Mouse (Mus musculus) stomach, embryonic 14.5 days (tissue): ENCODE data around the gene Lrit3. TPM values are rescaled to one million over a fixed set of nuclear protein-coding genes. Genes with fewer than 3 reads are reported as not detected.
A peak's percentile ranks its signal among the peaks of the same experiment; 100 is the strongest.

Source experiments
- ATAC-seq: fragments of 200-750 bp; cut with Nextera tagmentation; 2 replicates; pipeline ENCODE4 v1.8.0; 2017; ENCODE audit warnings: low read depth, moderate TSS enrichment; ENCODE audit not compliant: insufficient number of reproducible peaks, insufficient read depth, low FRiP score
- H3K27ac ChIP-seq: fragments of 300-500 bp; sonication (generic); 2 replicates; pipeline ENCODE4 v1.5.1; 2014; ENCODE audit warnings: mild to moderate bottlenecking, low read length, moderate library complexity, mixed read lengths
- H3K27me3 ChIP-seq: fragments of 300-500 bp; sonication (generic); 2 replicates; pipeline ENCODE4 v1.6.1; 2014; ENCODE audit warnings: low read length, control low read depth, mixed read lengths; ENCODE audit not compliant: control insufficient read depth, insufficient read depth
- H3K36me3 ChIP-seq: fragments of 300-500 bp; sonication (generic); 2 replicates; pipeline ENCODE4 v1.6.1; 2014; ENCODE audit warnings: mild to moderate bottlenecking, control low read depth, low read length, moderate library complexity, mixed read lengths; ENCODE audit not compliant: control insufficient read depth, insufficient read depth
- H3K4me1 ChIP-seq: fragments of 300-500 bp; sonication (generic); 2 replicates; pipeline ENCODE4 v1.6.1; 2014; ENCODE audit warnings: low read length, control low read depth, mixed read lengths; ENCODE audit not compliant: control insufficient read depth, insufficient read depth
- H3K4me2 ChIP-seq: fragments of 300-500 bp; sonication (generic); replicated peaks from 2 replicates; pipeline ENCODE4 v1.6.1; 2014; ENCODE audit warnings: low read depth, low read length, control low read depth
- H3K4me3 ChIP-seq: fragments of 300-500 bp; sonication (generic); 2 replicates; pipeline ENCODE4 v1.5.1; 2014; ENCODE audit warnings: low read depth, low read length, control low read depth
- H3K9ac ChIP-seq: fragments of 300-500 bp; sonication (generic); replicated peaks from 2 replicates; pipeline ENCODE4 v1.6.1; 2014; ENCODE audit warnings: low read depth, mild to moderate bottlenecking, control low read depth, low read length, moderate library complexity, mixed read lengths
- H3K9me3 ChIP-seq: fragments of 300-500 bp; sonication (generic); 2 replicates; pipeline ENCODE4 v1.6.1; 2016; ENCODE audit warnings: low read depth, low read length, control low read depth; ENCODE audit not compliant: control insufficient read depth
- WGBS: fragments of 180-500 bp; shearing (Covaris S2); extraction: QIAGEN DNeasy Blood & Tissue Kit; methylation state at CpG from one replicate; pipeline ENCODE4 v1.1.7; 2014; 5-methylcytosine and 5-hydroxymethylcytosine counted together
- polyA plus RNA-seq: library from polyadenylated mRNA; unstranded; fragments of >200 nt; fragmentation: Nextera tagmentation; extraction: Ambion mirVana; gene quantifications from 2 replicates; pipeline ENCODE4 v1.2.1, GENCODE M21; 2014

Gene Lrit3
- 0.16 TPM in 1 of 2 replicates, not detected in the other for polyA plus RNA-seq

DNA sequence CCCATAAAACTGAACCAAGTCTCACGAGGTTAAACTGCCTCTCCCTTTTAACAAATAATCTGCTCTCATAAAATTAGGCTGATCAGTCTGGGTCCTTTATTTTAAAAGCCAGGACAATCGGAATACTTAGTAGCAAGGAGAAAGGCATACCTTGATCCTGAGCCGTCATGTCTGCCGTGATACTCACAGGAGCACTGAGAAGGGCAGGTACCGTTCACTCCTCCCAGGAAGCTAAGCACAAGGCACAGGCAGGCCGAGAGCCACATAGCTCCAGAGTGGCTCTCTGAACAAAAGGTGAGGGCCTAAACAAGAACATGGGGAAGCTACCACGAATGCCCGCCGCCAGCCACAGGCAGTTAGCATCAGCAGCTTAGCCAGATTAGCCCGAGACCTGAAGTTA, at the start of gene Lrit3:
Lrit3 (minus strand) TSS at position 266 of the 400 bp plus-strand sequence.
- 73% methylated on average over 10 of the region's 10 CpGs for WGBS
- no peak for ATAC-seq
- H3K4me2 ChIP-seq, result no peak within 1 kb of the TSS

GRCm38 (mm10) chr3:129846846-129847245, 43.0 kb upstream of the Lrit3 start:
- H3K9ac ChIP-seq, result no peak overlapping the region

More for the DNA sequence above, at the start of gene Lrit3:
- H3K27ac ChIP-seq, result no peak within 1 kb of the TSS
- H3K4me1 ChIP-seq, result no peaks in the 10 kb centered on the region
- H3K9ac ChIP-seq, result no peak within 1 kb of the TSS
- no peaks in the 10 kb centered on the region for H3K27me3 ChIP-seq
- H3K36me3 ChIP-seq, result no peaks in the 10 kb centered on the region
- no peaks in the 10 kb centered on the region for H3K9me3 ChIP-seq
- H3K4me3 ChIP-seq, result no peak within 1 kb of the TSS

GRCm38 (mm10) chr3:129845868-129846267, 42.0 kb upstream of the Lrit3 start:
- no peak for ATAC-seq
- Histone ChIP-seq H3K27ac (no peak overlapping the region), H3K4me2 (no peak overlapping the region), H3K4me1 (no peaks in the 10 kb centered on the region), H3K4me3 (no peak overlapping the region), H3K9ac (no peak overlapping the region), H3K36me3 (no peaks in the 10 kb centered on the region), H3K27me3 (no peaks in the 10 kb centered on the region), H3K9me3 (no peaks in the 10 kb centered on the region)
- 65% methylated on average over 2 of the region's 2 CpGs for WGBS

More at GRCm38 (mm10) chr3:129846846-129847245, 43.0 kb upstream of the Lrit3 start:
- H3K36me3 ChIP-seq, result no peaks in the 10 kb centered on the region
- no peaks in the 10 kb centered on the region for H3K27me3 ChIP-seq
- H3K4me3 ChIP-seq, result no peak overlapping the region
- ATAC-seq, result no peak
- 85% methylated on average over 7 of the region's 7 CpGs for WGBS
- no peak overlapping the region for H3K4me2 ChIP-seq
- H3K9me3 ChIP-seq, result no peaks in the 10 kb centered on the region
- H3K27ac ChIP-seq, result no peak overlapping the region
- no peaks in the 10 kb centered on the region for H3K4me1 ChIP-seq

- no peaks in the 10 kb centered on the region for H3K27me3 ChIP-seq
- no peak overlapping the region for H3K4me2 ChIP-seq
- no peak overlapping the region for H3K4me3 ChIP-seq
- H3K27ac ChIP-seq, result no peak overlapping the region
- ATAC-seq, result no peak; the same call in 1 of the 2 replicates
- no peaks in the 10 kb centered on the region for H3K9me3 ChIP-seq
- H3K4me1 ChIP-seq, result no peaks in the 10 kb centered on the region
- H3K9ac ChIP-seq, result no peak overlapping the region
- no peaks in the 10 kb centered on the region for H3K36me3 ChIP-seq
- WGBS, result 45% methylated on average over 6 of the region's 7 CpGs
These were observed 34.2 kb upstream of the Lrit3 start for GRCm38 (mm10) chr3:129838017-129838416.

GRCm38 (mm10) chr3:129836965-129837364, 33.1 kb upstream of the Lrit3 start:
- WGBS, result 80% methylated on average over 6 of the region's 6 CpGs
- peak overlapping the region; percentile 5; the same call in 1 of the 2 replicates for H3K4me3 ChIP-seq
- H3K4me1 ChIP-seq, result no peaks in the 10 kb centered on the region
- H3K4me2 ChIP-seq, result no peak overlapping the region
- H3K27me3 ChIP-seq, result no peaks in the 10 kb centered on the region
- no peaks in the 10 kb centered on the region for H3K36me3 ChIP-seq
- no peak overlapping the region for H3K27ac ChIP-seq
- no peak for ATAC-seq
- no peak overlapping the region for H3K9ac ChIP-seq
- H3K9me3 ChIP-seq, result no peaks in the 10 kb centered on the region

DNA sequence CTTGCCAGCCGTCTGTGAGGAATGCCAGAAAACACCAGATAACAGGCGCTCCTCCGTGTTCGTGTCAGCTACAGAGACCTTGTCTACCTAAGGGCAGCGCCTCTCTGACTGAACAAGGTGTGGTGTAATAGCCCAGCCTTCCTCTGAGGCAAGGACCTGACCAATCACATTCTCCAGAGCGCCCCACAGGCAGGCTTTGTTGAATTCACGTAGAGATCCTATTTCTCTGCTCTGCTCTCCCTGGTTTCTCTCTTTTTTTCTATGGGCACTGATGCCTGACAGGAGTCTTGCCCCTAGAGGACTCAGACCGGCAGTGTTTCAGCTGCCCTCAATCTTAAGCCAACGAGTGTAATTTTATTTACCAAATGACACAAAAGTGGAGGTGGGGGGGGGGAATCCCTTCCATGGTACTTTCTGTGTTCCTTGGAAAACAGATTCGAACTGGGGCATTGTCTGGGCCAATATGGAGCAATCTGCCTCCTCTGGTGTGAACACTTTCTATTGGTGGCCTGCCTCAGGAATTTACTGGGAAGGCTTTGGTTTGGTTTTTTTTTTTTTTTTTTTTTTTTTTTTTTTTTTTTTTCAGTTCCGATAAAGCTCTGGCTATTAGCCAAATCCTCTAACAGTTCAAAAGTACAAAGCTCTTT, 32.3 kb upstream of the Lrit3 start:
- WGBS, result 17% methylated on average over 11 of the region's 11 CpGs
- Histone ChIP-seq H3K9me3 (no peaks in the 10 kb centered on the region), H3K27ac (peak overlapping the region; percentile 66; the same call in 1 of the 2 replicates), H3K9ac (no peak overlapping the region), H3K4me1 (no peaks in the 10 kb centered on the region), H3K27me3 (no peaks in the 10 kb centered on the region), H3K36me3 (no peaks in the 10 kb centered on the region), H3K4me3 (peak overlapping the region; percentile 5; the same call in 1 of the 2 replicates), H3K4me2 (peak overlapping the region; percentile 21)
- peak; percentile 80 for ATAC-seq

GRCm38 (mm10) chr3:129835388-129835934, 31.6 kb upstream of the Lrit3 start, which contains the start of gene Cfi:
Gene Cfi, plus strand, starts transcription at chr3:129835884.
- Histone ChIP-seq H3K27me3 (no peaks in the 10 kb centered on the region), H3K9ac (no peak within 1 kb of the TSS), H3K4me1 (no peaks in the 10 kb centered on the region), H3K27ac (peak within 1 kb of the TSS; percentile 66; the same call in 1 of the 2 replicates), H3K4me2 (peak within 1 kb of the TSS; percentile 21), H3K9me3 (no peaks in the 10 kb centered on the region), H3K4me3 (peak within 1 kb of the TSS; percentile 5; the same call in 1 of the 2 replicates), H3K36me3 (no peaks in the 10 kb centered on the region)
- no peak for ATAC-seq
- 65% methylated on average over 6 of the region's 6 CpGs for WGBS

GRCm38 (mm10) chr3:129831035-129831568, 27.3 kb upstream of the Lrit3 start, which contains the start of gene Gar1:
Gene Gar1, minus strand, starts transcription at chr3:129831396.
- Histone ChIP-seq H3K27me3 (no peaks in the 10 kb centered on the region), H3K4me3 (peak within 1 kb of the TSS; percentile 99), H3K36me3 (peaks cover 14% of the 10 kb centered on the region), H3K4me1 (peaks cover 11% of the 10 kb centered on the region), H3K9ac (peak within 1 kb of the TSS; percentile 75), H3K4me2 (peak within 1 kb of the TSS; percentile 64), H3K27ac (peak within 1 kb of the TSS; percentile 75), H3K9me3 (no peaks in the 10 kb centered on the region)
- peak; percentile 88 for ATAC-seq
- under 1% methylated on average over 60 of the region's 60 CpGs for whole genome bisulfite sequencing
